Mouse (Mus musculus) liver, postnatal 0 days (tissue): ENCODE measurements at regions not wholly inside any gene's neighbourhood (a gene's known extent, or its start where the extent isn't known, plus 50 kb on each side); places are given as distances from the start of the nearest gene placed in this dataset.

Experiments
- CTCF ChIP-seq: sonication (generic); IDR thresholded peaks from 2 replicates; pipeline ENCODE4 v1.5.1; 2016; ENCODE audit warnings: antibody characterized with exemption, low read depth
- EP300 ChIP-seq: IDR thresholded peaks from 2 replicates; pipeline ENCODE4 v1.6.1; 2016; ENCODE audit warnings: antibody characterized with exemption, low read depth, mild to moderate bottlenecking

DNA sequence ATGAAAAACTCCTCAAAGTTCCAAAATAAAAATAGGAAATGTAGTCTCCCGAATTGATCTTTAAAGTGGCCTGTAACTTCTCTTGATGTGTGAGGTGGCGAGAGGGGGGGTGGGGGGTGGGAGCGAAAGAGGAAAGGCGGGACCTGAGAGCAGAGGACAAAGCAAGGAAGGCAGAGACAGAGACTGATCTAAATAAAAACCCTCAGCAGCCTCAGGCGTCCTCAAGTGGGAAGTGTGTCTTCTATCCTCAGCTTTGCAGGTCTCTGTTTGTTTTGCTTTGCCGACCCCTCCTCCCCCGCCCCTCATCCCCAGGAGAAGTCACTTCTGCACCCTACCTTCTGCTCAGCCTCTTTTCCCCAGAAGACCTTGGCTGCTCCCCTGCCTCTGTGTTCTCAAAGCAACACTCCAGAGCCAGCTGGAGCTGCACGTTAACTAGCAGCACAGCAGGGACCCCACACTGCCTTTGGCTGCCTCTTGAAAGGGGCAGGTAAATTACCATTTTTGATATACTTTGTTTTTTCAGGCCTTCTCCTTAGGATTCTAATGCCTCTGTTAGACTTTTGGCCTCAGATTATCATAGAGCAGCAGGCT, 214.3 kb upstream of the Isl1 start:
- TF ChIP-seq CTCF = no peak
- TF ChIP-seq EP300 = no peak
